Mouse (Mus musculus): Measurements from ENCODE around the gene Tmem81. TPM values are rescaled to one million over a fixed set of nuclear protein-coding genes. Genes with fewer than 3 reads are reported as not detected.
"Not testable (repeated sequence)": the region's sequence is repeated elsewhere in the genome, so short reads cannot be mapped to it uniquely, and the experiment has no call there.

Tmem81 gene
- 0.62 and 0.92 TPM in 2 replicates for polyA plus RNA-seq (2015; fragmentation: Nextera tagmentation; extraction: Ambion mirVana)

- Histone ChIP-seq H3K9me3 (replicated peaks; ENCODE audit: control insufficient read depth, low read length) (no peaks in the 10 kb centered on the region), H3K27me3 (ENCODE audit: control insufficient read depth, insufficient read depth, low read depth, low read length) (no peaks in the 10 kb centered on the region), H3K36me3 (ENCODE audit: control insufficient read depth, insufficient read depth) (peaks cover 25% of the 10 kb centered on the region), H3K4me1 (ENCODE audit: control insufficient read depth, low read depth, low read length) (no peaks in the 10 kb centered on the region), H3K4me2 (ENCODE audit: low read depth, low read length) (no peak within 1 kb of the TSS), H3K27ac (ENCODE audit: low read length) (no peak within 1 kb of the TSS), H3K4me3 (ENCODE audit: low read depth, low read length) (no peak within 1 kb of the TSS), H3K9ac (ENCODE audit: low read depth, low read length) (no peak within 1 kb of the TSS)
- WGBS (ENCODE audit: insufficient replicate concordance) = 88% methylated on average over 7 of the region's 7 CpGs
- ATAC-seq (ENCODE audit: low read depth) = no peak
Measured at GRCm38 (mm10) chr1:132506058-132506457, at the start of gene Tmem81. Tmem81 (plus strand) TSS chr1:132506230.

- 76% methylated on average over 5 of the region's 5 CpGs for WGBS (ENCODE audit: insufficient replicate concordance)
- Histone ChIP-seq H3K9me3 (replicated peaks; ENCODE audit: control insufficient read depth, low read length) (no peaks in the 10 kb centered on the region), H3K27me3 (ENCODE audit: control insufficient read depth, insufficient read depth, low read depth, low read length) (no peaks in the 10 kb centered on the region), H3K4me1 (ENCODE audit: control insufficient read depth, low read depth, low read length) (no peaks in the 10 kb centered on the region), H3K4me3 (ENCODE audit: low read depth, low read length) (no peak overlapping the region), H3K9ac (ENCODE audit: low read depth, low read length) (no peak overlapping the region), H3K36me3 (ENCODE audit: control insufficient read depth, insufficient read depth) (peaks cover 13% of the 10 kb centered on the region), H3K4me2 (ENCODE audit: low read depth, low read length) (no peak overlapping the region), H3K27ac (ENCODE audit: low read length) (no peak overlapping the region)
- no peak for ATAC-seq (ENCODE audit: low read depth)
Measured at GRCm38 (mm10) chr1:132464651-132465050, 41.4 kb upstream of the Tmem81 start.

- Histone ChIP-seq H3K4me3 (ENCODE audit: low read depth, low read length) (no peak overlapping the region), H3K4me1 (ENCODE audit: control insufficient read depth, low read depth, low read length) (0 out of 2 replicates have a peak, but pooled peaks cover 3% of the 10 kb centered on the region), H3K4me2 (ENCODE audit: low read depth, low read length) (no peak overlapping the region), H3K27ac (ENCODE audit: low read length) (no peak overlapping the region), H3K9me3 (replicated peaks; ENCODE audit: control insufficient read depth, low read length) (no peaks in the 10 kb centered on the region), H3K36me3 (ENCODE audit: control insufficient read depth, insufficient read depth) (peaks cover under 1% of the 10 kb centered on the region; the same call in 1 of the 2 replicates), H3K27me3 (ENCODE audit: control insufficient read depth, insufficient read depth, low read depth, low read length) (no peaks in the 10 kb centered on the region), H3K9ac (ENCODE audit: low read depth, low read length) (no peak overlapping the region)
- no peak for ATAC-seq (ENCODE audit: low read depth)
Measured at GRCm38 (mm10) chr1:132468926-132469325, 37.1 kb upstream of the Tmem81 start.

- Histone ChIP-seq H3K4me2 (ENCODE audit: low read depth, low read length) (no peak overlapping the region), H3K27me3 (ENCODE audit: control insufficient read depth, insufficient read depth, low read depth, low read length) (no peaks in the 10 kb centered on the region), H3K9me3 (replicated peaks; ENCODE audit: control insufficient read depth, low read length) (no peaks in the 10 kb centered on the region), H3K36me3 (ENCODE audit: control insufficient read depth, insufficient read depth) (no peaks in the 10 kb centered on the region), H3K9ac (ENCODE audit: low read depth, low read length) (no peak overlapping the region), H3K27ac (ENCODE audit: low read length) (no peak overlapping the region), H3K4me1 (ENCODE audit: control insufficient read depth, low read depth, low read length) (0 out of 2 replicates have a peak, but pooled peaks cover 3% of the 10 kb centered on the region), H3K4me3 (ENCODE audit: low read depth, low read length) (no peak overlapping the region)
- WGBS (ENCODE audit: insufficient replicate concordance) = 84% methylated on average over 7 of the region's 7 CpGs
- no peak for ATAC-seq (ENCODE audit: low read depth)
Measured at GRCm38 (mm10) chr1:132469519-132469918, 36.5 kb upstream of the Tmem81 start.

- H3K4me3 ChIP-seq (ENCODE audit: low read depth, low read length); H3K4me2 ChIP-seq (ENCODE audit: low read depth, low read length); H3K4me1 ChIP-seq (ENCODE audit: control insufficient read depth, low read depth, low read length); H3K9ac ChIP-seq (ENCODE audit: low read depth, low read length); H3K36me3 ChIP-seq (ENCODE audit: control insufficient read depth, insufficient read depth); H3K27me3 ChIP-seq (ENCODE audit: control insufficient read depth, insufficient read depth, low read depth, low read length); H3K27ac ChIP-seq (ENCODE audit: low read length); ATAC-seq (ENCODE audit: low read depth); H3K9me3 ChIP-seq (replicated peaks; ENCODE audit: control insufficient read depth, low read length): not testable (repeated sequence)
- WGBS (ENCODE audit: insufficient replicate concordance) = 73% methylated on average over 1 of the region's 1 CpGs
Measured at GRCm38 (mm10) chr1:132470031-132470430, 36.0 kb upstream of the Tmem81 start.

GRCm38 (mm10) chr1:132471032-132471431 lies 35.0 kb upstream of the Tmem81 start:
- Histone ChIP-seq H3K4me3 (ENCODE audit: low read depth, low read length) (no peak overlapping the region), H3K36me3 (ENCODE audit: control insufficient read depth, insufficient read depth) (no peaks in the 10 kb centered on the region), H3K27ac (ENCODE audit: low read length) (no peak overlapping the region), H3K27me3 (ENCODE audit: control insufficient read depth, insufficient read depth, low read depth, low read length) (no peaks in the 10 kb centered on the region), H3K4me2 (ENCODE audit: low read depth, low read length) (no peak overlapping the region), H3K9ac (ENCODE audit: low read depth, low read length) (no peak overlapping the region), H3K4me1 (ENCODE audit: control insufficient read depth, low read depth, low read length) (peaks cover 7% of the 10 kb centered on the region; the same call in 1 of the 2 replicates), H3K9me3 (replicated peaks; ENCODE audit: control insufficient read depth, low read length) (no peaks in the 10 kb centered on the region)
- WGBS (ENCODE audit: insufficient replicate concordance) = 84% methylated on average over 2 of the region's 2 CpGs
- no peak for ATAC-seq (ENCODE audit: low read depth)

- Histone ChIP-seq H3K27ac (ENCODE audit: low read length) (no peak overlapping the region), H3K4me1 (ENCODE audit: control insufficient read depth, low read depth, low read length) (peaks cover 8% of the 10 kb centered on the region; the same call in 1 of the 2 replicates), H3K9ac (ENCODE audit: low read depth, low read length) (no peak overlapping the region), H3K4me3 (ENCODE audit: low read depth, low read length) (no peak overlapping the region), H3K4me2 (ENCODE audit: low read depth, low read length) (no peak overlapping the region), H3K36me3 (ENCODE audit: control insufficient read depth, insufficient read depth) (no peaks in the 10 kb centered on the region), H3K9me3 (replicated peaks; ENCODE audit: control insufficient read depth, low read length) (no peaks in the 10 kb centered on the region), H3K27me3 (ENCODE audit: control insufficient read depth, insufficient read depth, low read depth, low read length) (no peaks in the 10 kb centered on the region)
- no peak for ATAC-seq (ENCODE audit: low read depth)
- 78% methylated on average over 5 of the region's 5 CpGs for WGBS (ENCODE audit: insufficient replicate concordance)
Measured at GRCm38 (mm10) chr1:132471499-132471898, 34.5 kb upstream of the Tmem81 start.

- Histone ChIP-seq H3K27ac (ENCODE audit: low read length) (no peak overlapping the region), H3K9ac (ENCODE audit: low read depth, low read length) (no peak overlapping the region), H3K4me1 (ENCODE audit: control insufficient read depth, low read depth, low read length) (peaks cover 10% of the 10 kb centered on the region; the same call in 1 of the 2 replicates), H3K4me2 (ENCODE audit: low read depth, low read length) (no peak overlapping the region), H3K27me3 (ENCODE audit: control insufficient read depth, insufficient read depth, low read depth, low read length) (no peaks in the 10 kb centered on the region), H3K9me3 (replicated peaks; ENCODE audit: control insufficient read depth, low read length) (no peaks in the 10 kb centered on the region), H3K36me3 (ENCODE audit: control insufficient read depth, insufficient read depth) (no peaks in the 10 kb centered on the region), H3K4me3 (ENCODE audit: low read depth, low read length) (no peak overlapping the region)
- ATAC-seq (ENCODE audit: low read depth) = no peak
- 45% methylated on average over 5 of the region's 5 CpGs for WGBS (ENCODE audit: insufficient replicate concordance)
Measured at GRCm38 (mm10) chr1:132472537-132472936, 33.5 kb upstream of the Tmem81 start.

- no peaks in the 10 kb centered on the region for H3K27me3 ChIP-seq (ENCODE audit: control insufficient read depth, insufficient read depth, low read depth, low read length)
- 63% methylated on average over 1 of the region's 1 CpGs for WGBS (ENCODE audit: insufficient replicate concordance)
- H3K4me3 ChIP-seq (ENCODE audit: low read depth, low read length) = no peak overlapping the region
- H3K4me2 ChIP-seq (ENCODE audit: low read depth, low read length) = no peak overlapping the region
- H3K27ac ChIP-seq (ENCODE audit: low read length) = no peak overlapping the region
- H3K4me1 ChIP-seq (ENCODE audit: control insufficient read depth, low read depth, low read length) = peaks cover 22% of the 10 kb centered on the region
- no peaks in the 10 kb centered on the region for H3K9me3 ChIP-seq (replicated peaks; ENCODE audit: control insufficient read depth, low read length)
- H3K9ac ChIP-seq (ENCODE audit: low read depth, low read length) = no peak overlapping the region
- ATAC-seq (ENCODE audit: low read depth) = no peak
- no peaks in the 10 kb centered on the region for H3K36me3 ChIP-seq (ENCODE audit: control insufficient read depth, insufficient read depth)
Measured at GRCm38 (mm10) chr1:132474496-132474895, 31.5 kb upstream of the Tmem81 start.
